Mouse (Mus musculus) thymus, postnatal 10 days (tissue): ENCODE measurements around the gene Mcemp1.

Source experiments
- DNase-seq, 2 experiments: peaks; one replicate each; pipeline ENCODE4 v3.0.0; 2021; ENCODE audit warnings: low spot score in 2 of 2

Gene Mcemp1

GRCm38 (mm10) chr8:3671980-3672491 lies 6.5 kb downstream of the Mcemp1 start, which contains the start of gene Fcor:
Fcor (minus strand) TSS chr8:3672362.
- DNase-seq = peak; percentile 77 to 92

- no peak for DNase-seq
These were observed 9.1 kb downstream of the Mcemp1 start for GRCm38 (mm10) chr8:3674671-3675070.

- peak; percentile 91 to 95 for DNase-seq
These were observed 10.8 kb downstream of the Mcemp1 start, which contains the start of gene Trappc5 for GRCm38 (mm10) chr8:3676131-3676992. Trappc5 (plus strand) TSS chr8:3676299.

- no peak for DNase-seq
These were observed 11.5 kb downstream of the Mcemp1 start for GRCm38 (mm10) chr8:3676993-3677579.

- DNase-seq = no peak
These were observed 13.3 kb downstream of the Mcemp1 start for GRCm38 (mm10) chr8:3678831-3679230.

GRCm38 (mm10) chr8:3679236-3679635 lies 13.7 kb downstream of the Mcemp1 start:
- DNase-seq = no peak

- no peak for DNase-seq
These were observed 14.1 kb downstream of the Mcemp1 start for GRCm38 (mm10) chr8:3679656-3680055.

- DNase-seq = no peak
These were observed 16.9 kb downstream of the Mcemp1 start for GRCm38 (mm10) chr8:3682435-3682834.

- DNase-seq = no peak
These were observed 18.0 kb downstream of the Mcemp1 start for GRCm38 (mm10) chr8:3683408-3684176.

- DNase-seq = no peak
These were observed 19.0 kb downstream of the Mcemp1 start for GRCm38 (mm10) chr8:3684530-3684929.

GRCm38 (mm10) chr8:3685422-3685821 lies 19.9 kb downstream of the Mcemp1 start:
- DNase-seq = no peak

GRCm38 (mm10) chr8:3687537-3687936 lies 22.0 kb downstream of the Mcemp1 start:
- no peak for DNase-seq

- no peak for DNase-seq
These were observed 25.2 kb downstream of the Mcemp1 start for GRCm38 (mm10) chr8:3690774-3691173.

- no peak for DNase-seq
These were observed 28.6 kb downstream of the Mcemp1 start, which contains the start of gene Fcer2a for GRCm38 (mm10) chr8:3694121-3694520. Fcer2a (minus strand) TSS chr8:3694175.

GRCm38 (mm10) chr8:3701491-3701890 lies 35.9 kb downstream of the Mcemp1 start:
- DNase-seq = no peak

GRCm38 (mm10) chr8:3705711-3706110 lies 40.2 kb downstream of the Mcemp1 start:
- no peak for DNase-seq

GRCm38 (mm10) chr8:3707611-3708010 lies 42.1 kb downstream of the Mcemp1 start:
- DNase-seq = no peak

- DNase-seq = no peak
These were observed 44.8 kb downstream of the Mcemp1 start for GRCm38 (mm10) chr8:3710312-3710711.

- no peak for DNase-seq
These were observed 46.1 kb downstream of the Mcemp1 start for GRCm38 (mm10) chr8:3711646-3712045.

- no peak for DNase-seq
These were observed 51.9 kb downstream of the Mcemp1 start for GRCm38 (mm10) chr8:3717321-3717954.

- peak; percentile 48 to 80 for DNase-seq
These were observed 53.0 kb downstream of the Mcemp1 start for GRCm38 (mm10) chr8:3718559-3718958.
